Mouse (Mus musculus): ENCODE results near the gene Actl6b.

GRCm38 (mm10) chr5:137615347-137615746, 62.0 kb downstream of the Actl6b start:
- no peak for TF ChIP-seq CTCF (IDR thresholded peaks at IDR 0.05; ENCODE audit: borderline replicate concordance, control insufficient read depth, extremely low read depth, insufficient read depth, low read length, poor library complexity)
- TF ChIP-seq POLR2A (IDR thresholded peaks at IDR 0.05; ENCODE audit: control insufficient read depth, extremely low read depth, insufficient read depth, low read length, poor library complexity), result no peak
